Mouse (Mus musculus) fat pad, adult 2 months (tissue): ENCODE measurements around the gene Cbr4.

Source experiments
- DNase-seq: peaks from one replicate; pipeline ENCODE4 v3.0.0-alpha.2; 2011; ENCODE audit warnings: low read depth, low spot score; ENCODE audit errors: extremely low read depth

Gene Cbr4

GRCm38 (mm10) chr8:61487597-61488156 is at the start of gene Cbr4:
Gene Cbr4 (plus strand): TSS chr8:61487734.
- DNase-seq, result peak; percentile 81

DNA sequence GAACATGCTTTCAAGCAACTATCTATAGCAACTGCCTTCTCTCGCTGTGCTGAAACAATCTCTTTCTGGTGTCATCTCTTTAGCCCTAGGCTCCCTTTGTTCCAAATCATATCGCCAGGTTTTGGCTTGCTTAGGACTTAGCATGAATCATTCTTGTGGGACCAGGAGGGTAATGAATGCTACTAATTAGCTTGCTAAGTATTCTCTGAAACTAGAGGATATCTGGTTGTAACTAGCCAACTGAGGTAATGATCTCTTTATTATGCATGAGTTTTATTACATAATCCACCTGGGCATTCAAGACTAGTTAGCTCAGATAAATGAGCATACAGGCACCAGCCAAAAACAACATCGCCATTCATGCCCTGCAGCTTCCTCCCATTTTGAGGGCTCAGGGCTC is 44.5 kb upstream of the Cbr4 start:
- peak; percentile 90 for DNase-seq

DNA sequence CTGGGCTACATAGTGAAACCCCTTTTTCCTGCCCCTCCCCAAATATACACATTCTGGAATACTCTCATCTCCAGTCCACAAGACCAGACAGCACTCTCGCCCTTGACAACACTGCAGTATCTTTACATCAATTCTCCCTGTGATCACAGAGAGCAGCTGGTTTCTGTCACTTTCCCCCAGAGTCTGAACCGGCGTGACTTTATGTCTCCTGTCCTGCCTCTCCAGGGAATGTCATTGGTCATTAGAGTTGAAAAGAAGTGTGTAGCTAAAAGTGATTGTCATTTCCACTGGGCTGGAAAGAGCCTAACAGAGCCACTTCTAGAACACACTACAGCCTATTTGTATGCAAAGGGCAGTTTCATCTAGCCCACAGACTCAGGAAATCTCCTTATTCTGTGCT is 43.2 kb upstream of the Cbr4 start:
- no peak for DNase-seq

GRCm38 (mm10) chr8:61446329-61446728 is 41.2 kb upstream of the Cbr4 start:
- no peak for DNase-seq

GRCm38 (mm10) chr8:61448100-61448499 is 39.4 kb upstream of the Cbr4 start:
- DNase-seq, result no peak

- no peak for DNase-seq
Observed at GRCm38 (mm10) chr8:61448881-61449280, 38.7 kb upstream of the Cbr4 start.

GRCm38 (mm10) chr8:61450916-61451575 is 36.5 kb upstream of the Cbr4 start:
- no peak for DNase-seq

GRCm38 (mm10) chr8:61451721-61452337 is 35.7 kb upstream of the Cbr4 start:
- DNase-seq, result no peak

DNA sequence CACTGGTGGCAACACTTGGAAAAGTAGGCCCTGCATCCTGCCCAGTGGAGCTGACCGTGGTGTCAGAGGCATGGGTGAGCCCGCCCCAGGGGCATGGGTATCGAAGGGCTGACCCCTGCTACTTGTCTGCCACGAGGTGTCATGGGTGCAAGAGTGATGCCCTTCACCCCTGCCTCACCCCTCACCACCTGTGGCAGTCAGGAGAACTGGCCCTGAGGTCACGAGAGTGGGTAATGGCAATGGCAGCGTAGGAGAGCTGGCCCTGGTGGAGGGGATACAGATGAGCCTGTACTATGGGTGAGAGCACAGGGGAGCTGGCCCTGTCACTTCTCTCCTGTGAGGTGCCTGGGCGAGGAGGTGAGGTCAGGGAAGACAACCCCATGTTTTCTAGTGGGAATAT is 27.8 kb upstream of the Cbr4 start:
- no peak for DNase-seq

DNA sequence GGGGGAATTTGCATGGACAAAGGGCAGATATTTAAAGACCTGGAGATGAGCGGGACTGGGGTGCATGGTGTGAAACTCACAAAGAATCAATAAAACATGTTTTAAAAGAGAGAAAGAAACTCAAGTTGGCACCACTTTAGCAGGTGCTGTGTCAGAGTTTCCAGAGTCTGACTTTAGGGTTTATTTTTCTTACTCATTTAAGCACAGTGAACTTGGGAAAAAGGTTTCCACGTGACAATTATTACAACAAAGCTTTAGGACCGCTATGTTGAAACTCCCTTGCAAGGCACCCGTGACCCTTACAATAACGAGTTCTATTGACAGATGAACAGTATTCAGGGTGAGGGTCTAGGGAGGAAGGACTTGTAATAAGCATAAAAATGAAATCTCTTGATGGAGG is 25.3 kb upstream of the Cbr4 start:
- DNase-seq, result no peak

- no peak for DNase-seq
Observed at GRCm38 (mm10) chr8:61464393-61464792, 23.1 kb upstream of the Cbr4 start.

- DNase-seq, result no peak
Observed at GRCm38 (mm10) chr8:61466696-61467552, 20.6 kb upstream of the Cbr4 start.

DNA sequence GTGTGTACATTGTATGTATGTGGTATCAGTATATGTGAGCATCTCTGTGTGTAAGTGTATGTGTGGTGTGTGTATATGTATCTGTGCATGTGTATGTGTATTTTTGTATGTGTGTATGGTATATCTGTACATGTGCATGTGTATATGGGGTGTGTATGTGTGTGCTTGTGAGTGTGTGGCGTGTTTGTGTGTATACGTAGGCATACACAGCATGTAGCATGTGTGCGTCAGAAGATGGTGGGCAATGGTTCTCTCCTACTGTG is 20.1 kb upstream of the Cbr4 start:
- DNase-seq, result no peak

GRCm38 (mm10) chr8:61470213-61470612 is 17.3 kb upstream of the Cbr4 start:
- DNase-seq, result no peak

- DNase-seq, result no peak
Observed at GRCm38 (mm10) chr8:61475251-61475673, 12.3 kb upstream of the Cbr4 start.

DNA sequence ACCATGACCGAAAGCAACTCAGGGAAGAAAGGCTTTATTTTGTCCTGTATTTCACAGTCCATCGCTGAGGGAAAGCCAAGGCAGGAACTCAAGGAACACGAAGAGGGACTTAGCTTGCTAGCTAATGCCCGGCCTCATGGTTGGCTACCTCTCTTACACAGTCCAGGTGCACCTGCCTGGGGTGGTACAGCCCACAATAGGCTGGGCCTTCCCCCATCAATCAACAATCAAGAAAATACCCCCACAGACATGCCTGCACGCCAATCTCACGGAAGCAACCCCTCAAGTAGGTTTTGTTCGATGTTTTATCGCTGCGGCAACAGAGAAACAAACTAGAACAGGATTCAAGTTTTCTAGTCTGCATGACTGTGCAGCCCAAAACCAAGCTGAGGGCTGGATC is 11.4 kb upstream of the Cbr4 start:
- no peak for DNase-seq

DNA sequence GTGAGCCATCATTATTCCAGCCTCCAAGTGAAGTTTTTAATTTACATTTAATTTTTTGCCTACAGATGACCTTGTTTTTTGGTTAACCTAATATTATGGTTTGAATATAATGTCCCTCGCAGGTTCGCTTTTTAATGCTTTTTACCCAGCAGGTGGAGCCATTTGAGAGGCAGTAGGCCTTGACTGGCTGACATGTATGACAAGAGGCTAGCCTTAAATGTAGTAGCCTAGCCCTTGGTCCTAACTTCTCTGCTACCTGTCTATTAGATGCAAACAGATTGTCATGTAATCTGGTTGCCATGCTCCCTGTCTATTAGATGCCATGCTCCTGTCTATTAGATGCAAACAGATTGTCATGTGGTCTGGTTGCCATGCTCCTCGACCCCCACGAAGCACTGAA is 9.4 kb upstream of the Cbr4 start:
- DNase-seq, result no peak

- no peak for DNase-seq
Observed at GRCm38 (mm10) chr8:61478793-61479192, 8.7 kb upstream of the Cbr4 start.

DNA sequence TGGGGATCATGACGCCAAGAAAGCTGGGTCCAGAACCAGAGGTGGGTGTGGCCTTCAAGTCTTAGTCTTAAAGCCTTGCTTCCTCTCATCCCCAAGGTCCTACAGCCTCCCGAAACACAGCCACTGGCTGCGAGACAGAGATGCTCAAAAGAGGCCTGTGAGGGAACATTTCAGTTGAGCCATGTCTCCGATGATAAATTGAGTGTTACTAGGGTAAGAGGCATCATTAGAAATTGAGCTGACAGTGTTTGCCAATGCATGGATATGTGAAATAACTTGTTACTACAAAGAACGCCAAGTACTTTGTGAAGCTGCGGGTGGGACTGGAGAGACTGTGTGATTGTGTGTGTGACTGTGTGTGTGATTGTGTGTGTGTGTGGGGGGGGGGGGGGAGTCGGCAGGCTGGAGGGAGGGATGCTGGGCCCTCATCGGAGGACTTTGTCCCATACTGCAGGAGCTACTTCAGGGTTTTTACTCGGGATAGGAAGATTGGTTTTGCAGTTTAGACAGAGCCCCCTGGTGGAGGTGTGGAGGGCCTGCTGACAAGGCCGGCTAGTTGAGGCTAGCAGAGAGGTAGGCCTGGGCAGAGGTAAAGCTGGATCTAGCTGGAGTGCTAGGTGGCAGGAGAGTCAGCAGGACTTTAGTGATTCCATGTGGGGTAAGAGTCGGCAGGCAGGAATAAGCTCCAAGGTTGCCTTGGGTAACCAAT is 7.9 kb upstream of the Cbr4 start:
- no peak for DNase-seq

DNA sequence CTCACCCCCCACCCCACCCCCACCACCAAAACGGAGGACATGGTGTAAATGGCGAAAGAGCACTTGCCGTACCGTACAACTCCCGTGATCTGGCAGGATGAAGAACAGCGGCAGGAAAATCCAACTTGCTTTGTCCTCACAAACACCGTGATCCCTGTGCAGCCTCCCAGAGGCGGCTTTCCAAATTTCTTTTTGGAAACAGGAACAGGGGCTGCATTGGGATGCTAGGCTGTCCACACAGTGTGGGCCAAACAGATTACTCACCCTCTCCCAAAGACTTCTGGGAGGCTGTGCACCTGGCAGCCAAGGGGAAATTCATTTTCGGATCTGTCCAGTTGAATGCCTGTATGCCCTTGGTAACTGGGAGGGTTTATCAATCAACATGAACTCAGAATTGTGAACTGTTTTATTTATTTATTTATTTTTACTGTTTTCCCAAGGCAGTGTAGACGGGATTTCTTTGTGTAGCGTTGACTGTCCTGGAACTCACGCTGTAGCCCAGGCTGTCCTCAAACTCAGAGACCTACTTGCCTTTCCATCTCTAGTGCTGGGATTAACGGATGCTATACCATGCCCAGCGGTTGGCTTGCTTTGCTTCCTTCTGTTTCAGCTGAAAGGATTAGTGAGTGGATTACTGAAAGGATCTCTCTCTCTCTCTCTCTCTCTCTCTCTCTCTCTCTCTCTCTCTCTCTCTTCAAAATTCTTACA is 7.1 kb upstream of the Cbr4 start:
- DNase-seq, result no peak
